Mouse (Mus musculus): ENCODE measurements around the gene Rgs6. TPM values are rescaled to one million over a fixed set of nuclear protein-coding genes. Genes with fewer than 3 reads are reported as not detected.

The Rgs6 gene
- polyA plus RNA-seq, 1 experiment from 2014 or later, result 1.4 TPM

DNA sequence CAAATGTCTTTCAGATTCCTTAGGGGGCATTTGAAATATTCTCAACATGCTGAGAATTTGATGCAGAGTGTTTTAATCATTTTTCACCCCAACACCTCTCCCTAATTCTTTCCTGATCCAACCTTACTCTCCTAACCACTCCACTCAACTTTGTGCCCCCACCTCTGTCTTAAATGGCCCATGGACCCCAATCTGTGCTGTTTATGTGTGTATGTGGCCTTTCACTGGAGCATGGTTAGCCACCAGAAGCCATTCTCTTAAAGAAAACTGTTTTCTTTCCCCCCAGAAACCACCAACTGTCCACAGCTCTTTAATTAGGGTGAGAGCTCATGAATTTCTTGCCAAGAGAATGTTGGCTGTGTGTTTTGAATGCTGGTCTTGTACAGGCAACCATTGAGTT lies 122.3 kb downstream of the Rgs6 start:
- no peaks in the 10 kb centered on the region for H3K36me3 ChIP-seq (ENCODE audit: control insufficient read depth, insufficient read depth, low read length)
- no peak overlapping the region for H3K27ac ChIP-seq (ENCODE audit: low read length)
- H3K4me1 ChIP-seq (ENCODE audit: control insufficient read depth, insufficient read depth, low read length), result no peaks in the 10 kb centered on the region
- no peaks in the 10 kb centered on the region for H3K27me3 ChIP-seq (ENCODE audit: control insufficient read depth, insufficient read depth, low read length)
- H3K9ac ChIP-seq (replicated peaks; ENCODE audit: low read depth, low read length), result no peak overlapping the region
- ATAC-seq (ENCODE audit: insufficient number of reproducible peaks, insufficient read depth, low FRiP score, low read depth), result no peak
- H3K9me3 ChIP-seq (ENCODE audit: control insufficient read depth, low read depth, low read length), result no peaks in the 10 kb centered on the region
- no peak overlapping the region for H3K4me2 ChIP-seq (replicated peaks; ENCODE audit: low read depth, low read length)
- no peak overlapping the region for H3K4me3 ChIP-seq (ENCODE audit: low read depth, low read length)

DNA sequence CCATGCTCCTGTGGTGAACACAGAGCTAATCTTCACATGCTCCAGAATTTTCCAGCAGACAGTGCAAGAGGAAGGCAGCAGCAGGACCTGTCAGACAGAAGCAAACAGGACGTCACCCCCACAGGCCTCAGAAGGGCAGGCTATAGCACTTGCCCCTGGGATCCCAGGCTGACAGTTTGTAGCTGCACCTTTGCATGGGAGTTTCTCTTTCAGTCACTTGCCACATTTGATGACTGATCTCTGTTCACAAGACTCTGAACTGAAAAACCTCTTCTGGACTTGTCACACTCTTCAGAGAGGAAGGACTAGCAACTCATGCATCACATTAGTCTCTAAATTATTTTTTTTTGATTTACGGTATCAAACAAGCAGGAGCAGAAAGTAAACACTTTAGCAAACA lies 126.2 kb downstream of the Rgs6 start:
- ATAC-seq (ENCODE audit: insufficient number of reproducible peaks, insufficient read depth, low FRiP score, low read depth), result no peak
- WGBS, result 55% methylated on average over 2 of the region's 2 CpGs

DNA sequence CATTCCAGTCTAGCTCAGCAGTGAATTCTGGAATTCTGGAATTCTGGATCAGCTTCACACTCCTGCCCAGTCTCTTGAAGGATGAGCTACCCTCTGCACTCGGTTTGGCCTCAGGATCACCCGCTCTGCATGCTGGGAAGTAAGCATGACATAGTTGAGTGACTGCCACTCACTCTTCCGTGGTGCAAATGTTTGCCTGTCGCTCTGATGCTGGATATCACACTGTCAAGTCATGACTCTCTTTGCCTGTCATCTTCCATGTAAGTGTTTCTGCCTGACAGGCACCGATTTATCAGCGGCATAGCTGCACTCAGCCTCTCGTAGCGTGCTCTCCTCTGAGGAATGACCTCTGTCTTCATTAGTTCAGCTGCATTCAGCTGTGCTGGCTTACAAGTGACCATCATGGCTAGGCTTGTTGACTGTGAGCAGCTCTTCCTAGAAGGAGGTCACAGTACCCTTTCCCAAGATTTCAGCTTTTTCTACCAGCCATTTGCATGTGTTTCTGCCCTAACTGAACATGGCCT lies 135.0 kb downstream of the Rgs6 start:
- H3K27me3 ChIP-seq (ENCODE audit: control insufficient read depth, insufficient read depth, low read length), result no peaks in the 10 kb centered on the region

More for the DNA sequence above, 126.2 kb downstream of the Rgs6 start:
- H3K36me3 ChIP-seq (ENCODE audit: control insufficient read depth, insufficient read depth, low read length), result no peaks in the 10 kb centered on the region
- H3K9ac ChIP-seq (replicated peaks; ENCODE audit: low read depth, low read length), result no peak overlapping the region
- H3K9me3 ChIP-seq (ENCODE audit: control insufficient read depth, low read depth, low read length), result no peaks in the 10 kb centered on the region
- H3K27me3 ChIP-seq (ENCODE audit: control insufficient read depth, insufficient read depth, low read length), result no peaks in the 10 kb centered on the region
- H3K27ac ChIP-seq (ENCODE audit: low read length), result no peak overlapping the region
- H3K4me2 ChIP-seq (replicated peaks; ENCODE audit: low read depth, low read length), result no peak overlapping the region
- H3K4me3 ChIP-seq (ENCODE audit: low read depth, low read length), result no peak overlapping the region
- H3K4me1 ChIP-seq (ENCODE audit: control insufficient read depth, insufficient read depth, low read length), result no peaks in the 10 kb centered on the region

DNA sequence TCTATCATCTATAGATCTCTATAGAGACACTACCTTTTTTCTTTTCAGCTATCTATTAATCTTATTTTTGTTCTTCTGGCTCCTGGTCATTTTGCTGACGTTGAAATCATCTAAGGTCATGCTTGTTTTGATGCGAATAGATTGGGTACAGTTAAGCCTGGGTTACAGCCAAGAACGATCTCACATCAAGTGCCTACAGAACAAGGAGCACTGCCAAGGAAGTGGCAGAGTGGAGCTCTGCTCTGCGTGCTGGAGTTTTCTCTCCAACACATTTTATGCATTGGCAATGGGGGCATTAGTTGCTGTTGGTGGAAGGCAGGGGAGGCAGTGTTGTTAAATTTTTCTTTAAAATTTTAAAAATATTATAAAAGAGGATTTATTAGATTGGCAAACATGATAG lies 138.2 kb downstream of the Rgs6 start:
- WGBS, result 93% methylated on average over 4 of the region's 4 CpGs
- Histone ChIP-seq H3K9me3 (ENCODE audit: control insufficient read depth, low read depth, low read length) (no peaks in the 10 kb centered on the region), H3K4me1 (ENCODE audit: control insufficient read depth, insufficient read depth, low read length) (no peaks in the 10 kb centered on the region), H3K4me3 (ENCODE audit: low read depth, low read length) (no peak overlapping the region), H3K36me3 (ENCODE audit: control insufficient read depth, insufficient read depth, low read length) (no peaks in the 10 kb centered on the region), H3K27me3 (ENCODE audit: control insufficient read depth, insufficient read depth, low read length) (no peaks in the 10 kb centered on the region), H3K27ac (ENCODE audit: low read length) (no peak overlapping the region), H3K9ac (replicated peaks; ENCODE audit: low read depth, low read length) (no peak overlapping the region), H3K4me2 (replicated peaks; ENCODE audit: low read depth, low read length) (no peak overlapping the region)
- ATAC-seq (ENCODE audit: insufficient number of reproducible peaks, insufficient read depth, low FRiP score, low read depth), result no peak

More for the DNA sequence above, 135.0 kb downstream of the Rgs6 start:
- H3K4me1 ChIP-seq (ENCODE audit: control insufficient read depth, insufficient read depth, low read length), result no peaks in the 10 kb centered on the region
- H3K27ac ChIP-seq (ENCODE audit: low read length), result no peak overlapping the region
- no peaks in the 10 kb centered on the region for H3K36me3 ChIP-seq (ENCODE audit: control insufficient read depth, insufficient read depth, low read length)
- H3K4me3 ChIP-seq (ENCODE audit: low read depth, low read length), result no peak overlapping the region
- no peak for ATAC-seq (ENCODE audit: insufficient number of reproducible peaks, insufficient read depth, low FRiP score, low read depth)
- no peak overlapping the region for H3K4me2 ChIP-seq (replicated peaks; ENCODE audit: low read depth, low read length)
- no peak overlapping the region for H3K9ac ChIP-seq (replicated peaks; ENCODE audit: low read depth, low read length)
- H3K9me3 ChIP-seq (ENCODE audit: control insufficient read depth, low read depth, low read length), result no peaks in the 10 kb centered on the region
- WGBS, result 86% methylated on average over 8 of the region's 8 CpGs

DNA sequence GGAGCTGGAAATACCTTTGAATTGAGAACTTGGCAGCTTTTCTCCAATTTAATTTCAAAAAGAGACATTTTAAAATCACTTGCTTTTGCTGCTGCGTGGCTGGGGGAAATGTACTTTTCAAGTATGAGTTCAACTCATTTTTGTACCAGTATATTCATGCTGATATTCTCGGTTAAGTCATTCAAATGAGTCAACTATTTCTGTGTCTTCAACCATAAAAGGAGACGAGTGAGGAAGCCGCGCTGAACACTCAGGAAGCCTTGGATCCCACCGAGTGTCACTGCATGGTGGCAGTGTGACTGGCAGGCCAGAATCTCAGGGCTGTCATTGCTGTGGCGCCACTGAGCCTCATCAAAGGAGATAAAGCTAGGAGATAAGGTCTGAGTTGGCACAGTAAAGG lies 143.5 kb downstream of the Rgs6 start:
- Histone ChIP-seq H3K4me3 (ENCODE audit: low read depth, low read length) (no peak overlapping the region), H3K27me3 (ENCODE audit: control insufficient read depth, insufficient read depth, low read length) (no peaks in the 10 kb centered on the region), H3K9me3 (ENCODE audit: control insufficient read depth, low read depth, low read length) (no peaks in the 10 kb centered on the region), H3K27ac (ENCODE audit: low read length) (no peak overlapping the region), H3K4me2 (replicated peaks; ENCODE audit: low read depth, low read length) (no peak overlapping the region), H3K36me3 (ENCODE audit: control insufficient read depth, insufficient read depth, low read length) (no peaks in the 10 kb centered on the region), H3K4me1 (ENCODE audit: control insufficient read depth, insufficient read depth, low read length) (no peaks in the 10 kb centered on the region), H3K9ac (replicated peaks; ENCODE audit: low read depth, low read length) (no peak overlapping the region)
- WGBS, result 64% methylated on average over 7 of the region's 7 CpGs
- ATAC-seq (ENCODE audit: insufficient number of reproducible peaks, insufficient read depth, low FRiP score, low read depth), result no peak

DNA sequence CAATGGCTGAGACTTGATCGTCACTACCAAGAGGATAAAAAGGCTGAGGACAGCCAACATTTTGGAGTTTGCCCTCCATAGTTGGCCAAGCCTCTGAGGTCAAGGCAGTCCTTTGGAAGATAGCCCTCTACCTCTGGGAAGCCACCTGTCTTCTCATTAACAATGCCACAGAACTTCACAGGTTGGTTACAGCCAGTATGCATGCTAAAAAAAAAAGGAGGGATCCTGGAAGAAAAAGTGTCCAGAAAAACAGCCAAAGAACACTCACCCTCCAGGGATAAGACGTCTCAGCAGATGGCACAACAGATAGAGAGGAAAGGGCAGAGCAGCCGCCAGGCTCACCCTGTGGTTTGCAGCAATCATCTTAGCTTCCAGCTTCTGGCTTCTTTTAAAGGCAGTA lies 154.9 kb downstream of the Rgs6 start:
- no peak overlapping the region for H3K27ac ChIP-seq (ENCODE audit: low read length)
- no peak overlapping the region for H3K4me3 ChIP-seq (ENCODE audit: low read depth, low read length)
- H3K4me2 ChIP-seq (replicated peaks; ENCODE audit: low read depth, low read length), result no peak overlapping the region
- H3K36me3 ChIP-seq (ENCODE audit: control insufficient read depth, insufficient read depth, low read length), result no peaks in the 10 kb centered on the region
- H3K9me3 ChIP-seq (ENCODE audit: control insufficient read depth, low read depth, low read length), result no peaks in the 10 kb centered on the region
- WGBS, result 85% methylated on average over 3 of the region's 3 CpGs
- no peaks in the 10 kb centered on the region for H3K27me3 ChIP-seq (ENCODE audit: control insufficient read depth, insufficient read depth, low read length)
- ATAC-seq (ENCODE audit: insufficient number of reproducible peaks, insufficient read depth, low FRiP score, low read depth), result no peak
- no peak overlapping the region for H3K9ac ChIP-seq (replicated peaks; ENCODE audit: low read depth, low read length)
- H3K4me1 ChIP-seq (ENCODE audit: control insufficient read depth, insufficient read depth, low read length), result no peaks in the 10 kb centered on the region

DNA sequence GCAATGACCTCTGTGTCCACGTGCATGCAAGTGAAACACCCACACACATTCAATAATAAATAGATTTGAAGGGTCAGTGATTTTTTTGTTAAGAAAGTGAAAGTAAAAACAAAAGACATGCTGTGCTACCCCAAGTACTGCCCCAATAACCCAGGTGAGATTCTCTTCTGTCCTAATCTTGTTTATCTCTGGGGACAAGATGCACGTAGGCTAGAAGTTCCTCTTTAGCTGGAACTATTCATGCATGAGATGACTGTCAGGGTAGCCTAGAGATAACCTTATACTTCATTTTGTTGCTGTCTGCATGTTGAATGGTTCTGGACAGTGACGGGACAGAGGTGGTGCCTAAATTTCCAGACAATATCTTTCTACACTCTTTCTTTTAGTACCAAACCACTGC lies 155.9 kb downstream of the Rgs6 start:
- Histone ChIP-seq H3K27ac (ENCODE audit: low read length) (no peak overlapping the region), H3K9ac (replicated peaks; ENCODE audit: low read depth, low read length) (no peak overlapping the region), H3K9me3 (ENCODE audit: control insufficient read depth, low read depth, low read length) (no peaks in the 10 kb centered on the region), H3K4me1 (ENCODE audit: control insufficient read depth, insufficient read depth, low read length) (no peaks in the 10 kb centered on the region), H3K4me3 (ENCODE audit: low read depth, low read length) (no peak overlapping the region), H3K4me2 (replicated peaks; ENCODE audit: low read depth, low read length) (no peak overlapping the region), H3K27me3 (ENCODE audit: control insufficient read depth, insufficient read depth, low read length) (no peaks in the 10 kb centered on the region), H3K36me3 (ENCODE audit: control insufficient read depth, insufficient read depth, low read length) (no peaks in the 10 kb centered on the region)
- no peak for ATAC-seq (ENCODE audit: insufficient number of reproducible peaks, insufficient read depth, low FRiP score, low read depth)
- 75% methylated on average over 3 of the region's 3 CpGs for whole genome bisulfite sequencing

DNA sequence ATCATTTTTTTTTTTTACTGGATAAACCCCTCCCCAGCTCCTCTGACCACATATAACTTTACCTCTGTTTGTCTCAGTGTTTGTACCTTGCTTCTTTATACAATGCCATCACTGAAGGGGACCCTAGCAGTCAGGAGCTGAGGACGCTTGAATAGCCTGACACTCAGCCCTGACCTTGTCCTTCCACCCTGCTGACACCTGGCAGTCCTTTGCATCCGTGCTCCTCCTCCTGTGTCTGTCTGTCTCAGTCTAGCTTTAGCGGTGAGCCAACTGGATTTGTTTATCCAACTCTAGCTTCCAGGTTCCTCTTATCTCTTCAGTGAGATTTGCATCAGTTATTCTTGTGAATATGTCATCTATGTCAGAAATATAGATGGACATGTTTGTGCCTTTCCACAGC lies 156.7 kb downstream of the Rgs6 start:
- WGBS, result 26% methylated on average over 3 of the region's 3 CpGs
- no peaks in the 10 kb centered on the region for H3K36me3 ChIP-seq (ENCODE audit: control insufficient read depth, insufficient read depth, low read length)
- no peaks in the 10 kb centered on the region for H3K4me1 ChIP-seq (ENCODE audit: control insufficient read depth, insufficient read depth, low read length)
- H3K9me3 ChIP-seq (ENCODE audit: control insufficient read depth, low read depth, low read length), result no peaks in the 10 kb centered on the region
- no peak overlapping the region for H3K4me2 ChIP-seq (replicated peaks; ENCODE audit: low read depth, low read length)
- H3K9ac ChIP-seq (replicated peaks; ENCODE audit: low read depth, low read length), result no peak overlapping the region
- H3K27me3 ChIP-seq (ENCODE audit: control insufficient read depth, insufficient read depth, low read length), result no peaks in the 10 kb centered on the region
- H3K4me3 ChIP-seq (ENCODE audit: low read depth, low read length), result no peak overlapping the region
- ATAC-seq (ENCODE audit: insufficient number of reproducible peaks, insufficient read depth, low FRiP score, low read depth), result no peak
- no peak overlapping the region for H3K27ac ChIP-seq (ENCODE audit: low read length)

DNA sequence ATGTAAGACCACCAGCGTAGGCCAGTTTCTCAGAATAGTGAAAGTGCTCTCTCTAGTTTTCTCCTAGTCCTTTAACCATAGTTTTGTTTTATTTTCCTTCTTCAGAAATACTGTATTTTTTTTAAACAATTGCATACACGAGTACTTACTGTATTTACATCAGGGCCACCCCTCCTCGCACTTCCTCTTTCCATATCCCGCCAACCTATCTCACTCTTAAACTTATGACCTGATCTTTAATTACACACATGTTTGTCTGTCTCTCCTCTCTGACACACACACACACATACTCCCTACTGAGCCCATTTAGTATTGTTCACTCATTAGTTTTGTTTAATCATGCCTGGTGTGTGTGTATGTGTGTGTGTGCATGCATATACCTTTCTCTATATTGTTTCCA lies 159.0 kb downstream of the Rgs6 start:
- H3K36me3 ChIP-seq (ENCODE audit: control insufficient read depth, insufficient read depth, low read length), result no peaks in the 10 kb centered on the region
- no peak for ATAC-seq (ENCODE audit: insufficient number of reproducible peaks, insufficient read depth, low FRiP score, low read depth)
- no peak overlapping the region for H3K4me2 ChIP-seq (replicated peaks; ENCODE audit: low read depth, low read length)
- whole genome bisulfite sequencing, result 72% methylated on average over 4 of the region's 4 CpGs
- no peaks in the 10 kb centered on the region for H3K9me3 ChIP-seq (ENCODE audit: control insufficient read depth, low read depth, low read length)
- no peak overlapping the region for H3K9ac ChIP-seq (replicated peaks; ENCODE audit: low read depth, low read length)
- H3K27ac ChIP-seq (ENCODE audit: low read length), result no peak overlapping the region
- H3K4me1 ChIP-seq (ENCODE audit: control insufficient read depth, insufficient read depth, low read length), result no peaks in the 10 kb centered on the region
- H3K4me3 ChIP-seq (ENCODE audit: low read depth, low read length), result no peak overlapping the region
- no peaks in the 10 kb centered on the region for H3K27me3 ChIP-seq (ENCODE audit: control insufficient read depth, insufficient read depth, low read length)
